Mouse (Mus musculus): ENCODE data around the gene Aldh16a1.

DNA sequence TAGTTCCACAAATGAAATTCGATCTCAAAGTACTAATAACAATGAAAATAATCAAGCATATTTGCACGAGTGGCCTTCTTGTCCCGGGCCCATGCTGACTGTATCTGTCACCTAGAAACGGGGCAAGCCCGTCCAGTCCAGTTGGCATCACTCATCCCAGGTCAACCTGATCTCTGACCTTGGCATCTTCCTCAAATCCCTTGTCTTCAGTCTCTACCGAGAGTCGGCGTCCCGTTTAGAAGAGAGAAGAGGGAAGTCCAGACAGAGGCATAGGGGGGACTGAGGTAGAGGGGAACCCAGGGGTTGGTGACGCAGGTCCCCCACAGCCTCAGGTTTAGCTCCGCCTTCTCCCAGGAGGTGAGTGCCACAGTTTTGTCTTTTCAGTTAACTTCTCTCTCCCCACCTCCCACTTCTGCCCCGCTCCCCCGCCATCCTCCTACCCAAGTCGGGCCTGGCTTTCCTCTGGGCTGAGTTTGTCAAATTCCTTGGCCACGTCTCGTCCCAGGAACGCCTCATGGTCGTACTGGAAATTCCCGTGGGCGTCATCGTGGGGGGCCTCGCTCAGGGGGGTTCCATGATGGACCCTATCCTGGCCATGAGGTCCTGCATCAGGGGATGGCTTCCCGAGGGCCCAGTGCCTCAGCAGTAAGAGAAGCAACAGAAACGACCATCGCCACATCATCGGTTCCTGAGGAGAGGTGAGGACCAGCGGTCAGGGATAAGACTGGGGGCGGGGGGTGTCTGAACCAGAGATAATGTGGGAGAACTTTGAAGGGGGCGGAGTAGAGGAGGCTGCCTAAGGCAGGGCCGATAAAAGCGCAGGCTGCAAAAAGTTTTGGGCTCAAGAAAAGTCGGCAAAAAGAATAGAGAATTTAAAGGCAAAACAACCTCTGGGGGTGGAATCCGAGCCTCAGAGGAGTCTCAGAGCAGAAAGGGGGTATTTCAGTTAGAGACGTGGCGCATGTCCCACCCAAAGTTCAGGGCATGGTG, 63.1 kb downstream of the Aldh16a1 start:
- TF ChIP-seq CTCF (IDR thresholded peaks at IDR 0.05; ENCODE audit: control insufficient read depth, insufficient read depth, insufficient replicate concordance, low read depth, low read length) (no peak), POLR2A (IDR thresholded peaks at IDR 0.05; ENCODE audit: control insufficient read depth, low read depth, low read length) (no peak)
